8 mouse cellular contexts compared by ENCODE assay signal in the genomic region with DNA sequence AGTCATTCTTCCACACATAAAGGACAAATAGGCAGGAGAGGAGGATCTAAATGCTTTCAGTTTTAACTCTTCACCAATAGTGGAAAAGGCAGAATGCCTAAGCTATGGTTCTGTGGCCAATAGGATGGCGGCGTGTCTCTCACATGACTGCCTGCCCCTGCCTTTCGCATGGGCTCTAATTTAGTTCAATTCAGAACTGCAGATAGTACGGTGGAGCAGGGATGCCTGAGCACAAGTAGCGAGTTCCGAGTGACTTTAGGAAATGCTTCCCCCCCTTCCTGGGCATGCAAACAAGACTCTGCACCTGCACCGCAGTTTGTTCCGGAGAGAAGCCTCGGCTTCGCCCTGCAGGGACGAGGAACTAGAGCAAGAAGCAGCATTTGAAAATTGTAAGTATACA.
DNase-seq lines count a peak whose midpoint lies in the region; ATAC-seq lines count a peak whose summit lies in the region.

No protein-coding gene starts in this region.

- peak overlapping the region; percentile 79 for H3K4me3 ChIP-seq in embryonic facial prominence, embryonic 10.5 days
- peak overlapping the region; percentile 56 for H3K4me3 ChIP-seq in intestine, embryonic 15.5 days (replicated peaks)

- intact Hi-C loops in left cerebral cortex, postnatal 14 days (cut with DNase I): loop anchor here (10.0 kb wide), 2 partner anchors 114 to 564 kb away; no protein-coding TSS in a partner anchor

- H3K4me2 ChIP-seq in intestine, embryonic 15.5 days (replicated peaks): peak overlapping the region; percentile 70

- peaks cover 35% of the 10 kb centered on the region for H3K4me1 ChIP-seq in embryonic facial prominence, embryonic 10.5 days
- H3K4me1 ChIP-seq in intestine, embryonic 15.5 days (replicated peaks): no peaks in the 10 kb centered on the region

- no peaks in the 10 kb centered on the region for H3K9me3 ChIP-seq in embryonic facial prominence, embryonic 10.5 days
- H3K9me3 ChIP-seq in intestine, embryonic 15.5 days: no peaks in the 10 kb centered on the region

- no peaks in the 10 kb centered on the region for H3K27me3 ChIP-seq in embryonic facial prominence, embryonic 10.5 days (replicated peaks; ENCODE audit: low read depth, poor library complexity, severe bottlenecking)
- no peaks in the 10 kb centered on the region for H3K27me3 ChIP-seq in intestine, embryonic 15.5 days (replicated peaks)

- WGBS in embryonic facial prominence, embryonic 10.5 days: 1% methylated on average over 11 of the region's 11 CpGs
- 0% methylated on average over 11 of the region's 11 CpGs for WGBS in intestine, embryonic 15.5 days

- H3K27ac ChIP-seq in embryonic facial prominence, embryonic 10.5 days (replicated peaks): peak overlapping the region; percentile 91
- peak overlapping the region; percentile 91 for H3K27ac ChIP-seq in intestine, embryonic 15.5 days

- ATAC-seq in intestine, embryonic 15.5 days: peak; percentile 97
- peak; percentile 96 for ATAC-seq in megakaryocyte-erythroid progenitor cell, adult 5-6 weeks (replicated peaks; ENCODE audit: low FRiP score, low TSS enrichment, poor library complexity, severe bottlenecking)

- DNase-seq in adrenal gland, postnatal 25 days: peak; percentile 83
- peak; percentile 88 for DNase-seq in embryonic facial prominence, embryonic 10.5 days (ENCODE audit: low spot score)
- DNase-seq in gastrocnemius, postnatal 4 days (ENCODE audit: low spot score in 2 of 2): peak; percentile 53 to 78
- DNase-seq in left cerebral cortex, postnatal 14 days (ENCODE audit: low spot score in 2 of 2): peak; percentile 92 to 95
- peak; percentile 81 for DNase-seq in right cerebral cortex, postnatal 14 days
- peak; percentile 69 to 80 for DNase-seq in urinary bladder, postnatal 4 days (ENCODE audit: low spot score in 2 of 2)

- peak overlapping the region; percentile 67 for H3K9ac ChIP-seq in intestine, embryonic 15.5 days

- H3K36me3 ChIP-seq in embryonic facial prominence, embryonic 10.5 days (replicated peaks): peaks cover 5% of the 10 kb centered on the region; the same call in 1 of the 2 replicates
- no peaks in the 10 kb centered on the region for H3K36me3 ChIP-seq in intestine, embryonic 15.5 days

Comparison
In these comparisons a context has a peak if more than half of its experiments do, and no peak if none do; other contexts are left out.
1. Peak in every context shown above with its lines: DNase-seq, ATAC-seq, H3K4me3 ChIP-seq and H3K27ac ChIP-seq.